Mouse (Mus musculus) heart, embryonic 12.5 days (tissue): ENCODE data around the gene Golm1. TPM values are rescaled to one million over a fixed set of nuclear protein-coding genes. Genes with fewer than 3 reads are reported as not detected.
A peak's percentile ranks its signal among the peaks of the same experiment; 100 is the strongest.

Experiments
- ATAC-seq: fragments of 200-750 bp; cut with Nextera tagmentation; 2 replicates; pipeline ENCODE4 v1.8.0; 2017; ENCODE audit warnings: moderate TSS enrichment, moderate library complexity; ENCODE audit not compliant: insufficient number of reproducible peaks, low FRiP score
- H3K27ac ChIP-seq: fragments of 300-500 bp; sonication (generic); 2 replicates; pipeline ENCODE4 v1.5.1; 2016; ENCODE audit warnings: mild to moderate bottlenecking, moderate library complexity; ENCODE audit not compliant: poor library complexity, severe bottlenecking
- H3K27me3 ChIP-seq: fragments of 300-500 bp; sonication (generic); replicated peaks from 2 replicates; pipeline ENCODE4 v1.6.1; 2016; ENCODE audit warnings: mild to moderate bottlenecking, moderate library complexity
- H3K36me3 ChIP-seq: fragments of 300-500 bp; sonication (generic); 2 replicates; pipeline ENCODE4 v1.6.1; 2016; ENCODE audit warnings: mild to moderate bottlenecking, moderate library complexity
- H3K4me1 ChIP-seq: fragments of 300-500 bp; sonication (generic); replicated peaks from 2 replicates; pipeline ENCODE4 v1.6.1; 2016; ENCODE audit warnings: mild to moderate bottlenecking
- H3K4me2 ChIP-seq: fragments of 300-500 bp; sonication (generic); 2 replicates; pipeline ENCODE4 v1.6.1; 2016; ENCODE audit warnings: mild to moderate bottlenecking, moderate library complexity
- H3K4me3 ChIP-seq: fragments of 300-500 bp; sonication (generic); 2 replicates; pipeline ENCODE4 v1.5.1; 2016; ENCODE audit warnings: mild to moderate bottlenecking
- H3K9ac ChIP-seq: fragments of 300-500 bp; sonication (generic); 2 replicates; pipeline ENCODE4 v1.6.1; 2016; ENCODE audit warnings: mild to moderate bottlenecking, moderate library complexity
- H3K9me3 ChIP-seq: fragments of 300-500 bp; sonication (generic); replicated peaks from 2 replicates; pipeline ENCODE4 v1.6.1; 2016; ENCODE audit warnings: mild to moderate bottlenecking, moderate library complexity
- WGBS: fragments of 180-500 bp; shearing (Covaris S2); methylation state at CpG from one replicate; pipeline ENCODE4 v1.1.7; 2016; 5-methylcytosine and 5-hydroxymethylcytosine counted together
- polyA plus RNA-seq: library from polyadenylated mRNA; unstranded; fragments of >200 nt; fragmentation: Nextera tagmentation; extraction: Ambion mirVana; gene quantifications from 2 replicates; pipeline ENCODE4 v1.2.1, GENCODE M21; 2016

The Golm1 gene
- polyA plus RNA-seq, 1 experiment from 2014 or later = 67.6 TPM

DNA sequence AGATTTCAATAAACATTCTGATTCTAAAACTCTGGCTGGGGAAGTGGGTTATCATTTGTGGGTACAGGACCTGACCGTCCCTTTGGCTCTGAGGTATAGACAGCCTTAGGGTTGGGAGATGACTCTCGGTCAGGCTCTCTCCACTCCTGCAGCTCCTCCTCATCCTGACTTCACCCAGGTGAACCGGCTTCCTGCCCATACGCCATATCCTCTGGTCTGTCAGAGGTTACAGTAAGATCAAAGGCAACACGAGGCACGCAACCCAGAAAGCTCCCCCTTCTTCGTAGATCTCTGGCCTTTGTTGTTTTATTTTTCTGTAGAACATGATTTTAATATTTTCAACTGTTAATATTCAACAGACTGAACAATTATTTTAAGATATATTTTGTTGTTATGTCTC is 20.2 kb upstream of the Golm1 start:
- Histone ChIP-seq H3K27ac (no peak overlapping the region), H3K36me3 (no peaks in the 10 kb centered on the region), H3K4me2 (no peak overlapping the region), H3K9ac (no peak overlapping the region), H3K4me1 (no peaks in the 10 kb centered on the region), H3K4me3 (no peak overlapping the region), H3K27me3 (no peaks in the 10 kb centered on the region), H3K9me3 (no peaks in the 10 kb centered on the region)
- ATAC-seq = no peak
- WGBS = 85% methylated on average over 7 of the region's 7 CpGs

DNA sequence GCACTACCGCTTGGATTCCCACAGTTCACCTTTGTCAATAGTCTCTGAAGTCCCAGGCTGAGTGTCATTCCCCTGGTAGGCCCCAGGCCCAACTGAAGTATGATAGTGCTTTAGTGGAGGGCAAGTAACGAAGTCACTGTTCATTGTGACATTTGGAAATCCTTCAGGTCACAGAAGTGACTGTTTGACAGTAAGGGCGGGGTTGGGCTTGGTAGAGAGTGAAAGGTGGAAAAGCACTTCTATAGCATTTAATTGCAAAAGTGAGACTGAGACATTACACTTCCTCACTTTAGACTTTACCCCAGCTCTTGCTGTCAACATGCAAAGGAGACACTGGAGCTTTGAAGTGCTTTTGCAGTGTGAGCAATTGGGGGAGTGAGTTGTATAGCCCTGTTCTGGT is 18.4 kb upstream of the Golm1 start, which contains the start of gene 4921517D22Rik:
4921517D22Rik (minus strand) TSS at position 101 of the 400 bp plus-strand sequence.
- Histone ChIP-seq H3K4me2 (no peak within 1 kb of the TSS), H3K27me3 (no peaks in the 10 kb centered on the region), H3K9ac (no peak within 1 kb of the TSS), H3K9me3 (no peaks in the 10 kb centered on the region), H3K4me3 (no peak within 1 kb of the TSS), H3K36me3 (no peaks in the 10 kb centered on the region), H3K27ac (no peak within 1 kb of the TSS), H3K4me1 (0 out of 2 replicates have a peak, but pooled peaks cover 4% of the 10 kb centered on the region)
- no peak for ATAC-seq
- 77% methylated on average over 3 of the region's 3 CpGs for WGBS

DNA sequence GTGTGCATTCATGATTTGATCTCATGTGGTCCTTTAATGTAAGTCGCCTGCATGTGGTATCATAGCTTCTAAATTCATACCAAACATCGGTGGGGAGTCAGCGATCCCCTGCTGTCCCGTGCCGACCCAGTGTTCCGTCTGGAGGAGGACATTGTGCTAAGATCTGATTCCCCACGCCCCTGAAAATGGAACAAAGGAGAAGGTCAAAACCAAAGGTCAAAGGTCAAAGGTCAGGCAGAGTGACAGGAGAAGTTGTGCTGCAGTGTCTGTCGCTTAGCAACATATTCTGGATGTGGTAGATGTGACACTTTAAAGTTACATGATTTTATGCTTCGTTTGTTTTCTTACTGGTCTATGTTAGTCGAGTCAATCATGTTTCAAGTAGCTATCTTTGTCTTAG is 15.9 kb upstream of the Golm1 start:
- Histone ChIP-seq H3K9me3 (no peaks in the 10 kb centered on the region), H3K27me3 (no peaks in the 10 kb centered on the region), H3K36me3 (no peaks in the 10 kb centered on the region), H3K4me2 (no peak overlapping the region), H3K27ac (no peak overlapping the region), H3K4me1 (peaks cover 10% of the 10 kb centered on the region; the same call in 1 of the 2 replicates), H3K9ac (no peak overlapping the region), H3K4me3 (no peak overlapping the region)
- 83% methylated on average over 10 of the region's 10 CpGs for whole genome bisulfite sequencing
- no peak for ATAC-seq

DNA sequence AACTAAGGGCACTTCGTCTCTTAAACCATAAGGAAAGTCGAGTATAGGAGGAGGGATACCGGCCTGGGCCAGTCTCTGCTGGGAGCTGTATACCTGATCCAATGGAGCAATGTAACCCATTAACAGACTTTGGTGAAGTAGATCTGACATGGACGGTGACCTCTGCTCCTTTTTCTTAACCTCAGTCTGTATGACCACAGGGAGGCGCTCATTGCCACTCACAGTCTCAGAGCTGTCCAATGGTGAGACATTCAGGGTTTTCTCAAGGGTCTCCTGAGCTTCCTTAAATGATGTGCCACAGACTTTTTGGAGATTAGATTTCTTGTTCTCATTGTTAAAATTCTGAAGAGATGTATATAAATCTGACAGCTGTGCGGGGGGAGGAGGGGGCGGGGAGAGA is 15.0 kb upstream of the Golm1 start:
- no peak for ATAC-seq
- Histone ChIP-seq H3K9me3 (no peaks in the 10 kb centered on the region), H3K4me1 (peaks cover 10% of the 10 kb centered on the region; the same call in 1 of the 2 replicates), H3K9ac (no peak overlapping the region), H3K27ac (no peak overlapping the region), H3K4me3 (no peak overlapping the region), H3K4me2 (no peak overlapping the region), H3K36me3 (no peaks in the 10 kb centered on the region), H3K27me3 (no peaks in the 10 kb centered on the region)
- WGBS = 75% methylated on average over 7 of the region's 7 CpGs

DNA sequence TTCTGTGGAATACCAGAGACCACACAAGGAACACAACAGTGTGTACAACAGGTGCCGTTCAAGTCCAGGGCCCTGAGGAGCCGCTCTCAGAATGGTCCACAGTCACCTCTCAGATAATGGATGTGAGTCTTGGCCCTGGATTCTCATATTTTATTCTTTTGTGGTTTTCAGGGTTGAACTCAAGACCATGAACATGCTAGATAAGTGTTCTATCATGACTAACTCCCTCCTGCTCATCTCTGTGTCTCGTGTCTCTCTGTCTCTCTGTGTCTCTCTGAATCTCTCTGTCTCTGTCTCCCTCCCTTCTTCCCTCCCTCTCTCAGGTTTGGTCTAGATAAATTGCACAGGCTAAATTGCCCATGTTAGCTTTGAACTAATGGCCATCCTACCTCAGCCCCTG is 14.2 kb upstream of the Golm1 start:
- no peak overlapping the region for H3K4me2 ChIP-seq
- H3K27ac ChIP-seq = no peak overlapping the region
- 84% methylated on average over 3 of the region's 3 CpGs for WGBS
- H3K4me1 ChIP-seq = peaks cover 10% of the 10 kb centered on the region; the same call in 1 of the 2 replicates
- H3K9me3 ChIP-seq = no peaks in the 10 kb centered on the region
- no peaks in the 10 kb centered on the region for H3K27me3 ChIP-seq
- no peak overlapping the region for H3K4me3 ChIP-seq
- no peak overlapping the region for H3K9ac ChIP-seq
- no peaks in the 10 kb centered on the region for H3K36me3 ChIP-seq
- ATAC-seq = no peak

DNA sequence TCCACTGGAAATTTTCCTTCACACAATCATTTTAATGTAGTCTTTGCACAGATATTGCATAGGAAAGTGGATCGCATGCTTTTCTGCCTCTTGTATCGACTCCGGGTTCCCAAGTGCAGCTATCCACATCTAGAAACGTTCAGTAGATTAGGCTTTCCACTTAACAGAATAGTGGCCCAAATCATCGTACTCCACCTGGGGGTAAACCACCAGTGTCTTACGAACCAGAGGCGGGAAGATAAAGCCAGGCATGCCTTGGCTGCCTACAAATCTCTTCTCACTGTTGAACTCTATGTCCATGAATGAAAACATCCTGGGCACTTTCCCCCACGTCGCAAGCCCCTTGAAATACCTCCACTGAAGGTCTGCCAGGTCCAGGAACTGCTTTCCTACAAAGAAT is 13.7 kb upstream of the Golm1 start:
- WGBS = 62% methylated on average over 9 of the region's 9 CpGs
- Histone ChIP-seq H3K36me3 (no peaks in the 10 kb centered on the region), H3K4me1 (peaks cover 10% of the 10 kb centered on the region; the same call in 1 of the 2 replicates), H3K27me3 (no peaks in the 10 kb centered on the region), H3K27ac (no peak overlapping the region), H3K4me2 (no peak overlapping the region), H3K9ac (no peak overlapping the region), H3K9me3 (no peaks in the 10 kb centered on the region), H3K4me3 (no peak overlapping the region)
- ATAC-seq = no peak

DNA sequence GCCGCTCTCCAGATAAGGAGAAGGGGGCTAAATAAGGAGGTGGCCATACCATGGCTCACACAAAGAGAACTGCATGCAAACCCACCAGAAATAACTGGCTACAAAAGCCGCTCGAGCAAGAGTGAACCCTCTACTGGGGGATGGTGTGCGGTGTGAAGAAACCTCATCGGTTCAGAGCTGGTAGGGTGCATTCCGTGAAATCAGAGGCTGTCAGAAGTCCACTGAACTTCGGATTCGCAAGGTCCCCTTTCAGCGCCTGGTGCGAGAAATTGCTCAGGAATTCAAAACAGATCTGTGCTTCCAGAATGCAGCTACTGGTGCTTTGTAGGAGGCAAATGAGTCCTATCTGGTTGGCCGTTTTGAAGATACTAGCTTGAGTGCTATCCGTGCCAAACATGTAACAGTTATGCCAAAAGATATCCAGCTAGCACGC is 12.7 kb upstream of the Golm1 start:
- Histone ChIP-seq H3K27me3 (no peaks in the 10 kb centered on the region), H3K4me1 (peaks cover 10% of the 10 kb centered on the region; the same call in 1 of the 2 replicates), H3K4me2 (peak overlapping the region; percentile 67), H3K27ac (peak overlapping the region; percentile 62), H3K9me3 (no peaks in the 10 kb centered on the region), H3K4me3 (peak overlapping the region; percentile 26; the same call in 1 of the 2 replicates), H3K9ac (peak overlapping the region; percentile 30; the same call in 1 of the 2 replicates), H3K36me3 (no peaks in the 10 kb centered on the region)
- ATAC-seq = peak; percentile 33; the same call in 1 of the 2 replicates
- 29% methylated on average over 13 of the region's 13 CpGs for WGBS

DNA sequence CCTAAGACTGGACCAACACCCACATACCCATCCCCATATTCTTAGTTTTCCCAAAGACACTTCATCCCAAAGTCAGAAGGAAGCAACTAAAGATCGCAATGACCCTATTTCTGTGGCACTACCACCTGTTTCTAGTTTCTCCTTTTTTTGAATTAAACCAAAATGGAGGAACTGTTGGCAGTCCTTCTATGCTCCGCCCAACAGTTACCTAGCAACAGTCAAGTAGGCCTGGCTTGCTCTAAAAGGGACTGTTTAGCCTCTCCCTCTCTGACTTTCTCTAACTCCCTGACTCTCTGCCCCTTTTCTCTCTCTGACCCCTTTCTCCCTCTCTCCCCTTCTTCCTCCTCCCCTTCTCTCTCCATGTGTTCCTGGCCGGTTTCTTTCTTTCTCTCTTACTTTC is 9.6 kb upstream of the Golm1 start:
- Histone ChIP-seq H3K4me3 (no peak overlapping the region), H3K36me3 (no peaks in the 10 kb centered on the region), H3K9ac (no peak overlapping the region), H3K27me3 (peaks cover 5% of the 10 kb centered on the region; the same call in 1 of the 2 replicates), H3K9me3 (no peaks in the 10 kb centered on the region), H3K4me1 (peaks cover 15% of the 10 kb centered on the region), H3K27ac (no peak overlapping the region), H3K4me2 (no peak overlapping the region)
- no peak for ATAC-seq
- 80% methylated on average over 3 of the region's 3 CpGs for WGBS

DNA sequence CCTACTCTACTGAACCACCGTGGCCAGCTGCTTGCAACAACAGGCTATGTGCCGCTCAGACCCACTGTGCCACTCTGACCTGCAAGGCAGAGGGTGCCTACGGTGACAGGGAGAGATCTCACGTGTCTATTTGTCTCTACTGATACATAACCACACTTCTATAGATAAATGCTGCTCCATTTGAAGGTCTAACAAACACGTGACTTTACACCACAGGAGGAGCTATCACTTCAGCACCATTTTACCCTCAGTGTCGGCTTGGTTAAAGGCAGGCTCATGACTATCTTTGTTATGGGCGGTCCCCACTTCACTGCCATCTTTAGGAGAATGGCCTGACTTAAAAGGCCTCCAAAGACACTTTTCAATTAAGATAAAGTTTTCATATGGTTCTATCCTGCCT is 7.0 kb upstream of the Golm1 start:
- H3K4me1 ChIP-seq = peaks cover 5% of the 10 kb centered on the region; the same call in 1 of the 2 replicates
- no peak for ATAC-seq
- no peak overlapping the region for H3K27ac ChIP-seq
- H3K27me3 ChIP-seq = peaks cover 5% of the 10 kb centered on the region; the same call in 1 of the 2 replicates
- H3K4me3 ChIP-seq = no peak overlapping the region
- H3K9ac ChIP-seq = no peak overlapping the region
- no peaks in the 10 kb centered on the region for H3K9me3 ChIP-seq
- WGBS = 11% methylated on average over 7 of the region's 7 CpGs
- H3K4me2 ChIP-seq = peak overlapping the region; percentile 17; the same call in 1 of the 2 replicates
- H3K36me3 ChIP-seq = no peaks in the 10 kb centered on the region

DNA sequence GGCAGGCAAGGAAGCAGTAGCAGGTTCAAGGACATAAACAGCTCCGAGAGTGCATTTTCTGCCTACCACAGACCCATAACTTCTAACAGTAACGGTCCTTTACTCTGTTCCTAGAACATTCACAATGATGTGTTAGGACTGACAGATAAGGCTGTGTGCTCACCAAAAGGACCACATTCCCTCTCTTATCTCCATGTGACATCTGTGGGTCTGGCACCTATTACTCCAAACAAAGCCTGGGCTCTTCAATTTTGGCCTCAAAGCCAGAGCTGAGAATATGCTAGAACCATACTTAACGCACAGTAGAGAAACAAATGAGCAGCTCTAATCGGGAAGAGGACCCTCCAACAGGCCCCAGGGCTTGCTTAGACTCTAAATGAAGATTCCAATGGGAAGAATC is 4.3 kb upstream of the Golm1 start:
- H3K4me3 ChIP-seq = no peak overlapping the region
- no peak overlapping the region for H3K9ac ChIP-seq
- H3K36me3 ChIP-seq = no peaks in the 10 kb centered on the region
- H3K4me2 ChIP-seq = no peak overlapping the region
- no peaks in the 10 kb centered on the region for H3K9me3 ChIP-seq
- ATAC-seq = no peak
- H3K27ac ChIP-seq = no peak overlapping the region
- H3K4me1 ChIP-seq = peaks cover 5% of the 10 kb centered on the region; the same call in 1 of the 2 replicates
- H3K27me3 ChIP-seq = peaks cover 5% of the 10 kb centered on the region; the same call in 1 of the 2 replicates
- WGBS = 49% methylated on average over 4 of the region's 4 CpGs

DNA sequence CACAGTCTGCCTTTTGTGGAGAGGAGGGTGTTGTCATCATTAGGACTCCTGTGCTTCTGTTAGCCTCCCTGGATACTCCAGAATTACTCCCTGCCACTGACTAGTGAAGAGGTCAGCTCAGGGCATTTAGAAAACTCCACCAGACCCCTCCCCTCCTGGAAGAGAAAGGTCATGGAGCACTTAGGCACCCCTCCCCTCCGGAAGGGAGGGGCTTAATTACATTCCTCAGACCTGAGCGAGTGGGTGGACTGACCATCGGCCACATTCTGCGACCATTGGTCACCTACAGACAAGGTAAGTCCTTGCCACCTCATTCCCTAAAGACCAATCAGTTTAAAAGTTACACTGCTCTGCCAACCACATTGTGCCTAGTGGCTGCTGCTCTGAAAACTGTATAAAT is 3.7 kb upstream of the Golm1 start:
- no peak overlapping the region for H3K4me3 ChIP-seq
- no peak overlapping the region for H3K4me2 ChIP-seq
- H3K36me3 ChIP-seq = no peaks in the 10 kb centered on the region
- no peak overlapping the region for H3K9ac ChIP-seq
- no peak for ATAC-seq
- no peaks in the 10 kb centered on the region for H3K9me3 ChIP-seq
- WGBS = 50% methylated on average over 4 of the region's 4 CpGs
- peaks cover 5% of the 10 kb centered on the region; the same call in 1 of the 2 replicates for H3K27me3 ChIP-seq
- H3K4me1 ChIP-seq = peaks cover 10% of the 10 kb centered on the region
- no peak overlapping the region for H3K27ac ChIP-seq
